Comparison of ENCODE assay signal across 24 mouse cellular contexts in the genomic region with DNA sequence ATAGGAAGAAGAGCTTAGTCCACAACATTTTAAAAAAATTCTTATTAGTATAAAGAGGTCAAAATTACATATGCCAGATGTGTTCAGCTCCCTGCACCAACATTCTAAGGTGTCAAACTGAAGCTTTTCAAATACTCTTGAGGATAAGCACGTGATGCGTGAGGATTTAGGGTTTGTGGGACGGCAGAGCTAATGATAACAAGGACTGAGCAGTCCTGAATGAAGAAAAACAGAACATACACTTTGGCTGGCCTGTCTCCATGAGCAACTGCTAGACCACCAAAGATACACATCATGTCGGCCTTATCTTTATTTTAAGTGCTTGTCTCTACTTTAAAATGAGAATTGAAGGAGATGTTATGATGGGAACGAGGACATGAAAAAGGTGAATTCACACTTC.
DNase-seq lines count a peak whose midpoint lies in the region; ATAC-seq and TF ChIP-seq lines count a peak whose summit lies in the region.
"Had no signal": no experiment of that assay in that cellular context is flagged by ENCODE, and none has a peak within 500 bp of the region (broad histone marks: within the 10 kb centered on the region; RNA-seq: fewer than 3 reads in every experiment).

No protein-coding gene starts in this region.

- 32% methylated on average over 5 of the region's 5 CpGs for WGBS in intestine, embryonic 14.5 days
- 58% methylated on average over 5 of the region's 5 CpGs for WGBS in intestine, postnatal 0 days
- 45% methylated on average over 5 of the region's 5 CpGs for WGBS in stomach, embryonic 14.5 days
- WGBS in stomach, postnatal 0 days = 53% methylated on average over 5 of the region's 5 CpGs
- 44% methylated on average over 5 of the region's 5 CpGs for WGBS in stomach, embryonic 16.5 days
- 83% methylated on average over 5 of the region's 5 CpGs for WGBS in midbrain, embryonic 13.5 days

- H3K4me1 ChIP-seq in intestine, embryonic 14.5 days (replicated peaks; ENCODE audit: control insufficient read depth, insufficient read depth, low read length) = peaks cover 6% of the 10 kb centered on the region
- no peaks in the 10 kb centered on the region for H3K4me1 ChIP-seq in intestine, postnatal 0 days (replicated peaks; ENCODE audit: control insufficient read depth, insufficient read depth, low read length)
- H3K4me1 ChIP-seq in stomach, embryonic 14.5 days (ENCODE audit: control insufficient read depth, insufficient read depth, low read length) = 0 out of 2 replicates have a peak, but pooled peaks cover 3% of the 10 kb centered on the region
- no peaks in the 10 kb centered on the region for H3K4me1 ChIP-seq in stomach, postnatal 0 days (replicated peaks; ENCODE audit: control insufficient read depth, insufficient read depth)
- no peaks in the 10 kb centered on the region for H3K4me1 ChIP-seq in stomach, embryonic 16.5 days (ENCODE audit: control insufficient read depth, insufficient read depth, low read length)
- no peaks in the 10 kb centered on the region for H3K4me1 ChIP-seq in midbrain, embryonic 13.5 days (replicated peaks)
- H3K4me1 ChIP-seq: embryonic facial prominence, embryonic 12.5 days; embryonic facial prominence, embryonic 15.5 days; forebrain, embryonic 10.5 days; forebrain, embryonic 12.5 days had no signal

- H3K9ac ChIP-seq in intestine, embryonic 14.5 days (ENCODE audit: low read length) = no peak overlapping the region
- H3K9ac ChIP-seq in intestine, postnatal 0 days (ENCODE audit: low read depth, low read length) = no peak overlapping the region
- H3K9ac ChIP-seq in stomach, embryonic 14.5 days (replicated peaks; ENCODE audit: low read depth, low read length) = no peak overlapping the region
- no peak overlapping the region for H3K9ac ChIP-seq in stomach, postnatal 0 days (ENCODE audit: low read length)
- no peak overlapping the region for H3K9ac ChIP-seq in stomach, embryonic 16.5 days (ENCODE audit: low read length)
- no peak overlapping the region for H3K9ac ChIP-seq in midbrain, embryonic 13.5 days (replicated peaks)
- H3K9ac ChIP-seq: embryonic facial prominence, embryonic 12.5 days; embryonic facial prominence, embryonic 15.5 days; forebrain, embryonic 12.5 days had no signal

- no peak overlapping the region for H3K4me2 ChIP-seq in intestine, embryonic 14.5 days (ENCODE audit: low read length)
- H3K4me2 ChIP-seq in intestine, postnatal 0 days (replicated peaks; ENCODE audit: low read depth) = no peak overlapping the region
- H3K4me2 ChIP-seq in stomach, embryonic 14.5 days (replicated peaks; ENCODE audit: low read depth, low read length) = no peak overlapping the region
- no peak overlapping the region for H3K4me2 ChIP-seq in stomach, postnatal 0 days (replicated peaks; ENCODE audit: low read depth)
- no peak overlapping the region for H3K4me2 ChIP-seq in stomach, embryonic 16.5 days (ENCODE audit: low read depth, low read length)
- no peak overlapping the region for H3K4me2 ChIP-seq in midbrain, embryonic 13.5 days (replicated peaks)
- H3K4me2 ChIP-seq: embryonic facial prominence, embryonic 12.5 days; embryonic facial prominence, embryonic 15.5 days; forebrain, embryonic 12.5 days had no signal

- TF ChIP-seq EP300 in stomach, postnatal 0 days (optimal IDR thresholded peaks at IDR 0.05) = no peak

- peak; percentile 60; the same call in 1 of the 2 replicates for ATAC-seq in intestine, embryonic 14.5 days (replicated peaks; ENCODE audit: low FRiP score, low TSS enrichment, low read depth)
- no peak for ATAC-seq in intestine, postnatal 0 days
- peak; percentile 82; the same call in 1 of the 2 replicates for ATAC-seq in stomach, embryonic 14.5 days (ENCODE audit: insufficient number of reproducible peaks, insufficient read depth, low FRiP score, low read depth)
- no peak for ATAC-seq in stomach, postnatal 0 days (ENCODE audit: low FRiP score, low TSS enrichment)
- ATAC-seq in stomach, embryonic 16.5 days (ENCODE audit: insufficient read depth, low FRiP score) = peak; percentile 80; the same call in 1 of the 2 replicates
- no peak for ATAC-seq in midbrain, embryonic 13.5 days
- ATAC-seq: forebrain, embryonic 14.5 days; forebrain, embryonic 16.5 days had no signal

- H3K9me3 ChIP-seq in intestine, embryonic 14.5 days (ENCODE audit: control insufficient read depth, low read length) = no peaks in the 10 kb centered on the region
- H3K9me3 ChIP-seq in intestine, postnatal 0 days (ENCODE audit: control insufficient read depth) = no peaks in the 10 kb centered on the region
- no peaks in the 10 kb centered on the region for H3K9me3 ChIP-seq in stomach, embryonic 14.5 days (ENCODE audit: control insufficient read depth, low read depth, low read length)
- H3K9me3 ChIP-seq in stomach, postnatal 0 days (ENCODE audit: control insufficient read depth, low read length) = no peaks in the 10 kb centered on the region
- H3K9me3 ChIP-seq in stomach, embryonic 16.5 days (replicated peaks; ENCODE audit: control insufficient read depth, low read length) = no peaks in the 10 kb centered on the region
- no peaks in the 10 kb centered on the region for H3K9me3 ChIP-seq in midbrain, embryonic 13.5 days
- H3K9me3 ChIP-seq: embryonic facial prominence, embryonic 12.5 days; embryonic facial prominence, embryonic 15.5 days; forebrain, embryonic 10.5 days; forebrain, embryonic 12.5 days had no signal

- no peaks in the 10 kb centered on the region for H3K27me3 ChIP-seq in intestine, embryonic 14.5 days (replicated peaks; ENCODE audit: control insufficient read depth, insufficient read depth, low read length)
- no peaks in the 10 kb centered on the region for H3K27me3 ChIP-seq in intestine, postnatal 0 days (replicated peaks; ENCODE audit: control insufficient read depth, insufficient read depth, low read length)
- no peaks in the 10 kb centered on the region for H3K27me3 ChIP-seq in stomach, embryonic 14.5 days (ENCODE audit: control insufficient read depth, insufficient read depth, low read length)
- no peaks in the 10 kb centered on the region for H3K27me3 ChIP-seq in stomach, postnatal 0 days (ENCODE audit: control insufficient read depth, insufficient read depth, low read length)
- no peaks in the 10 kb centered on the region for H3K27me3 ChIP-seq in stomach, embryonic 16.5 days (ENCODE audit: control insufficient read depth, insufficient read depth, low read length)
- no peaks in the 10 kb centered on the region for H3K27me3 ChIP-seq in midbrain, embryonic 13.5 days
- H3K27me3 ChIP-seq: embryonic facial prominence, embryonic 12.5 days; embryonic facial prominence, embryonic 15.5 days; forebrain, embryonic 12.5 days had no signal

- H3K36me3 ChIP-seq in intestine, embryonic 14.5 days (ENCODE audit: control insufficient read depth, insufficient read depth, low read length) = no peaks in the 10 kb centered on the region
- H3K36me3 ChIP-seq in intestine, postnatal 0 days (ENCODE audit: control insufficient read depth, insufficient read depth) = no peaks in the 10 kb centered on the region
- no peaks in the 10 kb centered on the region for H3K36me3 ChIP-seq in stomach, embryonic 14.5 days (ENCODE audit: control insufficient read depth, insufficient read depth, low read length)
- no peaks in the 10 kb centered on the region for H3K36me3 ChIP-seq in stomach, postnatal 0 days (ENCODE audit: control insufficient read depth, insufficient read depth, low read length)
- H3K36me3 ChIP-seq in stomach, embryonic 16.5 days (ENCODE audit: control insufficient read depth, insufficient read depth, low read length) = no peaks in the 10 kb centered on the region
- no peaks in the 10 kb centered on the region for H3K36me3 ChIP-seq in midbrain, embryonic 13.5 days
- H3K36me3 ChIP-seq: embryonic facial prominence, embryonic 15.5 days; forebrain, embryonic 10.5 days; forebrain, embryonic 12.5 days had no signal

- 0 out of 2 replicates have a peak overlapping the region, but pooled peaks have one; percentile 62 for H3K27ac ChIP-seq in intestine, embryonic 14.5 days (ENCODE audit: low read depth)
- no peak overlapping the region for H3K27ac ChIP-seq in intestine, postnatal 0 days (ENCODE audit: low read depth, low read length)
- H3K27ac ChIP-seq in stomach, embryonic 14.5 days (ENCODE audit: low read length) = no peak overlapping the region
- H3K27ac ChIP-seq in stomach, postnatal 0 days (replicated peaks) = no peak overlapping the region
- no peak overlapping the region for H3K27ac ChIP-seq in stomach, embryonic 16.5 days (ENCODE audit: low read length)
- H3K27ac ChIP-seq in midbrain, embryonic 13.5 days = no peak overlapping the region
- H3K27ac ChIP-seq: embryonic facial prominence, embryonic 12.5 days; embryonic facial prominence, embryonic 15.5 days; forebrain, embryonic 10.5 days; forebrain, embryonic 12.5 days had no signal

- TF ChIP-seq CTCF in intestine, postnatal 0 days (IDR thresholded peaks at IDR 0.05; ENCODE audit: low read depth) = no peak
- TF ChIP-seq CTCF in stomach, postnatal 0 days (IDR thresholded peaks at IDR 0.05; ENCODE audit: low read depth) = no peak

- DNase-seq in intestine, embryonic 14.5 days (ENCODE audit: low spot score) = no peak
- DNase-seq in stomach, postnatal 0 days (ENCODE audit: low spot score) = no peak
- no peak for DNase-seq in right cerebral cortex, postnatal 36 days (ENCODE audit: low spot score in 2 of 2)
- DNase-seq: adrenal gland, adult 2 months; adrenal gland, postnatal 10 days; adrenal gland, postnatal 25 days; cerebellum, adult 11 months; cerebellum, adult 18-20 months; cerebellum, adult 8-10 months; cerebellum, adult 9-11 months; cerebellum, postnatal 14 days; cerebellum, postnatal 36 days; embryo, embryonic 11 days had no signal

- H3K4me3 ChIP-seq in intestine, embryonic 14.5 days (ENCODE audit: low read depth, low read length) = no peak overlapping the region
- no peak overlapping the region for H3K4me3 ChIP-seq in intestine, postnatal 0 days (ENCODE audit: low read depth, low read length)
- no peak overlapping the region for H3K4me3 ChIP-seq in stomach, embryonic 14.5 days (ENCODE audit: low read depth, low read length)
- no peak overlapping the region for H3K4me3 ChIP-seq in stomach, postnatal 0 days (ENCODE audit: low read depth, low read length)
- H3K4me3 ChIP-seq in stomach, embryonic 16.5 days (replicated peaks; ENCODE audit: low read length) = no peak overlapping the region
- no peak overlapping the region for H3K4me3 ChIP-seq in midbrain, embryonic 13.5 days (replicated peaks)
- H3K4me3 ChIP-seq: embryonic facial prominence, embryonic 12.5 days; embryonic facial prominence, embryonic 15.5 days; erythroblast, embryonic 14.5 days; forebrain, embryonic 10.5 days; forebrain, embryonic 12.5 days had no signal

Comparison
In these comparisons a context has a peak if more than half of its experiments do, and no peak if none do; other contexts are left out.
1. ATAC-seq: peak in intestine, embryonic 14.5 days (single experiment), stomach, embryonic 14.5 days (single experiment) and stomach, embryonic 16.5 days (single experiment); none in intestine, postnatal 0 days (single experiment), stomach, postnatal 0 days (single experiment) and midbrain, embryonic 13.5 days (single experiment).